Mouse (Mus musculus) limb, embryonic 15.5 days (tissue): Measurements from ENCODE around the gene Btbd9. TPM values are rescaled to one million over a fixed set of nuclear protein-coding genes. Genes with fewer than 3 reads are reported as not detected.
A peak's percentile ranks its signal among the peaks of the same experiment; 100 is the strongest.

Experiments
- ATAC-seq: fragments of 200-750 bp; cut with Nextera tagmentation; 2 replicates; pipeline ENCODE4 v1.8.0; 2017; ENCODE audit warnings: low read depth, moderate TSS enrichment; ENCODE audit not compliant: insufficient number of reproducible peaks, low FRiP score, low TSS enrichment
- H3K27ac ChIP-seq: fragments of 300-500 bp; sonication (generic); 2 replicates; pipeline ENCODE4 v1.5.1; 2015; ENCODE audit warnings: moderate library complexity, mild to moderate bottlenecking, inconsistent platforms
- H3K27me3 ChIP-seq: fragments of 300-500 bp; sonication (generic); 2 replicates; pipeline ENCODE4 v1.6.1; 2015; ENCODE audit warnings: inconsistent platforms
- H3K36me3 ChIP-seq: fragments of 300-500 bp; sonication (generic); 2 replicates; pipeline ENCODE4 v1.6.1; 2015; ENCODE audit warnings: inconsistent platforms
- H3K4me1 ChIP-seq: fragments of 300-500 bp; sonication (generic); 2 replicates; pipeline ENCODE4 v1.6.1; 2015; ENCODE audit warnings: inconsistent platforms
- H3K4me2 ChIP-seq: fragments of 300-500 bp; sonication (generic); 2 replicates; pipeline ENCODE4 v1.6.1; 2015; ENCODE audit warnings: mild to moderate bottlenecking, inconsistent platforms
- H3K4me3 ChIP-seq: fragments of 300-500 bp; sonication (generic); 2 replicates; pipeline ENCODE4 v1.5.1; 2015; ENCODE audit warnings: mild to moderate bottlenecking, inconsistent platforms
- H3K9ac ChIP-seq: fragments of 300-500 bp; sonication (generic); 2 replicates; pipeline ENCODE4 v1.6.1; 2015; ENCODE audit warnings: inconsistent platforms
- H3K9me3 ChIP-seq: fragments of 300-500 bp; sonication (generic); 2 replicates; pipeline ENCODE4 v1.6.1; 2016; ENCODE audit warnings: inconsistent platforms
- WGBS: fragments of 180-500 bp; shearing (Covaris S2); methylation state at CpG from one replicate; pipeline ENCODE4 v1.1.7; 2015; 5-methylcytosine and 5-hydroxymethylcytosine counted together
- polyA plus RNA-seq: library from polyadenylated mRNA; unstranded; fragments of >200 nt; fragmentation: Nextera tagmentation; extraction: Ambion mirVana; gene quantifications from 2 replicates; pipeline ENCODE4 v1.2.1, GENCODE M21; 2015

Btbd9 gene
- polyA plus RNA-seq, 1 experiment from 2014 or later, result 54.5 TPM

- H3K4me3 ChIP-seq, result no peak overlapping the region
- no peak for ATAC-seq
- peak overlapping the region; percentile 63 for H3K27ac ChIP-seq
- H3K36me3 ChIP-seq, result peaks cover 10% of the 10 kb centered on the region
- H3K4me1 ChIP-seq, result peaks cover 79% of the 10 kb centered on the region
- no peaks in the 10 kb centered on the region for H3K9me3 ChIP-seq
- H3K27me3 ChIP-seq, result no peaks in the 10 kb centered on the region
- H3K9ac ChIP-seq, result no peak overlapping the region
- H3K4me2 ChIP-seq, result no peak overlapping the region
- 68% methylated on average over 17 of the region's 17 CpGs for WGBS
These were observed 379.6 kb downstream of the Btbd9 start for GRCm38 (mm10) chr17:30196401-30197279.

- ATAC-seq, result no peak
- H3K4me1 ChIP-seq, result peaks cover 73% of the 10 kb centered on the region
- H3K36me3 ChIP-seq, result peaks cover 10% of the 10 kb centered on the region
- H3K4me2 ChIP-seq, result no peak overlapping the region
- no peak overlapping the region for H3K4me3 ChIP-seq
- H3K27me3 ChIP-seq, result no peaks in the 10 kb centered on the region
- no peak overlapping the region for H3K9ac ChIP-seq
- no peak overlapping the region for H3K27ac ChIP-seq
- 78% methylated on average over 21 of the region's 21 CpGs for WGBS
- H3K9me3 ChIP-seq, result no peaks in the 10 kb centered on the region
These were observed 380.6 kb downstream of the Btbd9 start for GRCm38 (mm10) chr17:30195591-30196183.

GRCm38 (mm10) chr17:30194629-30195445 lies 381.5 kb downstream of the Btbd9 start:
- Histone ChIP-seq H3K27ac (no peak overlapping the region), H3K4me1 (peaks cover 69% of the 10 kb centered on the region), H3K4me2 (no peak overlapping the region), H3K9ac (no peak overlapping the region), H3K9me3 (no peaks in the 10 kb centered on the region), H3K4me3 (no peak overlapping the region), H3K36me3 (peaks cover 10% of the 10 kb centered on the region), H3K27me3 (no peaks in the 10 kb centered on the region)
- WGBS, result 57% methylated on average over 11 of the region's 11 CpGs
- ATAC-seq, result no peak

GRCm38 (mm10) chr17:30194091-30194490 lies 382.2 kb downstream of the Btbd9 start:
- no peak for ATAC-seq
- Histone ChIP-seq H3K9me3 (no peaks in the 10 kb centered on the region), H3K4me1 (peaks cover 67% of the 10 kb centered on the region), H3K4me2 (no peak overlapping the region), H3K36me3 (peaks cover 10% of the 10 kb centered on the region), H3K9ac (no peak overlapping the region), H3K27me3 (no peaks in the 10 kb centered on the region), H3K4me3 (no peak overlapping the region), H3K27ac (0 out of 2 replicates have a peak overlapping the region, but pooled peaks have one; percentile 12)
- WGBS, result 52% methylated on average over 3 of the region's 3 CpGs

- H3K27ac ChIP-seq, result 0 out of 2 replicates have a peak overlapping the region, but pooled peaks have one; percentile 12
- no peak overlapping the region for H3K4me3 ChIP-seq
- H3K36me3 ChIP-seq, result peaks cover 10% of the 10 kb centered on the region
- 48% methylated on average over 2 of the region's 2 CpGs for WGBS
- no peak for ATAC-seq
- no peaks in the 10 kb centered on the region for H3K27me3 ChIP-seq
- no peak overlapping the region for H3K4me2 ChIP-seq
- H3K9me3 ChIP-seq, result no peaks in the 10 kb centered on the region
- peaks cover 65% of the 10 kb centered on the region for H3K4me1 ChIP-seq
- no peak overlapping the region for H3K9ac ChIP-seq
These were observed 382.7 kb downstream of the Btbd9 start for GRCm38 (mm10) chr17:30193615-30194014.

- Histone ChIP-seq H3K27ac (no peak overlapping the region), H3K4me2 (no peak overlapping the region), H3K27me3 (no peaks in the 10 kb centered on the region), H3K9ac (no peak overlapping the region), H3K4me3 (no peak overlapping the region), H3K9me3 (no peaks in the 10 kb centered on the region), H3K4me1 (peaks cover 67% of the 10 kb centered on the region), H3K36me3 (peaks cover 13% of the 10 kb centered on the region)
- no peak for ATAC-seq
- 87% methylated on average over 26 of the region's 26 CpGs for WGBS
These were observed 383.8 kb downstream of the Btbd9 start for GRCm38 (mm10) chr17:30192416-30193005.

GRCm38 (mm10) chr17:30191097-30191640 lies 385.1 kb downstream of the Btbd9 start:
- H3K4me3 ChIP-seq, result no peak overlapping the region
- no peaks in the 10 kb centered on the region for H3K27me3 ChIP-seq
- peaks cover 59% of the 10 kb centered on the region for H3K4me1 ChIP-seq
- no peak overlapping the region for H3K4me2 ChIP-seq
- no peaks in the 10 kb centered on the region for H3K9me3 ChIP-seq
- no peak overlapping the region for H3K9ac ChIP-seq
- H3K27ac ChIP-seq, result no peak overlapping the region
- H3K36me3 ChIP-seq, result peaks cover 13% of the 10 kb centered on the region
- 72% methylated on average over 11 of the region's 11 CpGs for WGBS
- no peak for ATAC-seq

GRCm38 (mm10) chr17:30188031-30188981 lies 388.0 kb downstream of the Btbd9 start:
- H3K4me3 ChIP-seq, result no peak overlapping the region
- no peak overlapping the region for H3K4me2 ChIP-seq
- 19% methylated on average over 20 of the region's 20 CpGs for WGBS
- no peaks in the 10 kb centered on the region for H3K9me3 ChIP-seq
- H3K36me3 ChIP-seq, result peaks cover 12% of the 10 kb centered on the region
- no peak for ATAC-seq
- no peaks in the 10 kb centered on the region for H3K27me3 ChIP-seq
- no peak overlapping the region for H3K9ac ChIP-seq
- H3K4me1 ChIP-seq, result peaks cover 42% of the 10 kb centered on the region
- peak overlapping the region; percentile 43 for H3K27ac ChIP-seq

- Histone ChIP-seq H3K36me3 (peaks cover 5% of the 10 kb centered on the region), H3K27me3 (no peaks in the 10 kb centered on the region), H3K4me2 (no peak overlapping the region), H3K9ac (no peak overlapping the region), H3K27ac (peak overlapping the region; percentile 43; the same call in 1 of the 2 replicates), H3K9me3 (no peaks in the 10 kb centered on the region), H3K4me1 (peaks cover 36% of the 10 kb centered on the region), H3K4me3 (no peak overlapping the region)
- ATAC-seq, result no peak
- 34% methylated on average over 5 of the region's 5 CpGs for WGBS
These were observed 388.7 kb downstream of the Btbd9 start for GRCm38 (mm10) chr17:30187581-30187980.

GRCm38 (mm10) chr17:30187154-30187553 lies 389.1 kb downstream of the Btbd9 start:
- no peaks in the 10 kb centered on the region for H3K27me3 ChIP-seq
- H3K4me2 ChIP-seq, result no peak overlapping the region
- H3K27ac ChIP-seq, result no peak overlapping the region
- 0 out of 2 replicates have a peak, but pooled peaks cover 2% of the 10 kb centered on the region for H3K36me3 ChIP-seq
- H3K4me3 ChIP-seq, result no peak overlapping the region
- no peaks in the 10 kb centered on the region for H3K9me3 ChIP-seq
- H3K4me1 ChIP-seq, result peaks cover 34% of the 10 kb centered on the region
- ATAC-seq, result no peak
- H3K9ac ChIP-seq, result no peak overlapping the region
- WGBS, result 75% methylated on average over 6 of the region's 6 CpGs
